Mouse (Mus musculus): ENCODE measurements around the gene Ppp1r36.
A peak's percentile ranks its signal among the peaks of the same experiment; 100 is the strongest.
"Not testable (repeated sequence)": the region's sequence is repeated elsewhere in the genome, so short reads cannot be mapped to it uniquely, and the experiment has no call there.

The Ppp1r36 gene

DNA sequence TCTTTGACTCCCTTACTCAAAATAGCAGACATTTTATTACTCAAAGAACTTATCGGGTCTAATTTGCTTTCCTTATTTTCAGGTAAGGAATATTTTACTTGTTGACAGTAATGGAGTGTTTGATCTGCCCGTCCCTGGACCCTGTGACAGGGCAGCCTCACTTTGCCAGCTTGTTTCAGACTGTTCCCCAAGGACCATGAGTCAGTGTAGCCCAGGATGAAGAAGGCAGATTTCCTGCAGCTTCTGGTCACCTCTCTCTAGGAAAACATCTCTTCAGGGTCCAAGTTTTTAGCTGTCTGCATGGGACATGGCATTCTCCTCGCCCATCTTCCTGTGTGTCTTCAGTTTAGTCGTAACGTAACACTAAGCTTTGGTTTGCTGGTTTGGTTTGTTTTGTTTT is 20.1 kb upstream of the Ppp1r36 start:
- DNase-seq (ENCODE audit: low read depth), result no peak

DNA sequence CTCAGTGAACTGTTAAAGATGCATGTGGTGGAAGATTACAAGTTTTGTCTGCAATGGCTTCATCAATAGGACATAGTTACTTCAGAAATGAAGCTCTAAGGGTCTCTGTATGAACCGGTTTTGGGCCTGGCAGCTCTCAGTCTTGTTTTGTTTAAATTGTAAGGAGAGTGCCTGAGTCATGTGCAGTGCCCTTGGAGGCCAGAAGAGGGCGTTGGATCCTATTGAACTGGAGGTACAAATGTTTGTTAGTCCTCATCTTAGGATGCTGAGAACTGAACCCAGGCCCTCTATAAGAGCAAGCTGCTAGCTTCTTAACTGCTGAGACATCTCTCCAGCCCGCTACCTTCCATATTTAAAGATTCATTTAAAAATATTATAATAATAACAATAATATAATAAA is 15.7 kb upstream of the Ppp1r36 start:
- peak; percentile 50 for DNase-seq (ENCODE audit: low read depth)

DNA sequence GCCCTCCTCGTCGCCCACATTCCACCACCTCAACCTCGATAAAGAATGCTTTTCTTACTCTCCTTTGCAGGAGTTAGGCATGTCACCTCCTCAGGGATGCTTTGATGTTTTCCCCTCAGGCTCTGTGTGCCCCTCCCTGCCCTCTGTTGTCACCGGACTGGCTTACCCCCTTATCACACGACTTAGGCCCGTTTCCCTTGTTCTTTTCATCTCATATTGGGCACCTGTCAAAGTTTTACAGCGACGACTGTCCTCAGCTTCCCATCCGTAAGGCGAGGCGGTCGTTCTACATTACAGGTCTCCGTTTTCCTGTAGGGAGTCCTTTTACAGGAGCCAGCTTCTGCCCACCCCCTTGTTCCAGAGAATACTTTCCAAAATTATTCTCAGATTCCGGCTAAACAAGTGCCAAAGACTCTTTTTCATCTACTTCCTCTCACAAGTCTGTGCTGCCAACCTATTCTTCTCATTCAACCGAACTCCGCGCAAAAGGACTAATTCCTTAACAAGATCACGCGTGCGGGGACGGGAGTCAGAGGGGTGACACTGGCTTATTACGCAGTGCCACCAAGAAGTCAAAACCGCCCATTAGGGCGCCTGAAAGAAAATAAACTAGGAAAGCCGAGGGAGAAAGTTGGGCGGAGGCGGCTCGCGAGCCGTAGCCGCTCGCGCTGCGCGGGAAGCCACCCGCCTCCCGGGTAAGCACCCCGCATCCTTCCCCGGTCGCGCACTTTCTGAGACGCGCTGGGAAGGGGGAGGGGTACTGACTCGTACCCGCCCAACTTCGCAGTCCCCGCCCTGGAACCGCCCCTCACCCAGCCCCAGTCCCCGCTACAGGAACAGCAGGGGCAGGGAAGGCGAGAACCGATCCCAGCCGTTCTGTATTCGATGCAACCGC is 14.1 kb upstream of the Ppp1r36 start:
- DNase-seq (ENCODE audit: low read depth), result no peak

DNA sequence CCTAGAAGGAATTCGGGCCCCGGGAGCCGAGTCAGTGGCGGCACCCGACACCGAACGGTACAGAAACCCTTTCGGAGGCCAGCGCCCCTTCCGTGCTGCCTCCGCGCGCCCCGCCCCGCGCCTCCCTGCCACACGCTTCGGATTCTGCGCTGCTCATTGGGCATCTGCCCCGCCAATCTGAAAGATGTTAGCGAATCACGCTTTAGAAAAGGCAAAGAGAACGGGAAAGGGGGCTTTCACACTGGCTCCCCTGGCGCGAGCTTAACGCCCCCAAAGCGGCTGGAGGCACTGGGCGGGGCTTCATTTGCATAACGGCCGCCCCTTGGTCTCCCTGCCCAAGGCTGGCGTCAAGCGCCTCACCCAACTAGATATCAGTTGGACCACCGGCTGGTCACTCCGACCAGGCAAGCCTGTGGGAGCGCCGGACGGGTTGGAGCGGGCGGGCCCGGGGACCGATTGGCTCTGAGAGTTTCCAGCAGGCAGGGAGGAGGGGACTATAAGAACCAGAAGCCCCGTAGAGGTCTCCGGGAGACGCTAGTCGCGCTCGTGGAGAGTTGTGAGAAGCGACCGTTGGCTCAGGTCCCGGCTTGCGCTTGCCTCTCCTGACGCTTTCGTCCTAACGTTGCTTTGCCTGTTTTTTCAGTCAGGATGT is 13.3 kb upstream of the Ppp1r36 start, which contains the start of gene Hspa2:
TSS of gene Hspa2 (plus strand) at position 291 of the 652 bp plus-strand sequence.
- DNase-seq (ENCODE audit: low read depth), result peak; percentile 97

DNA sequence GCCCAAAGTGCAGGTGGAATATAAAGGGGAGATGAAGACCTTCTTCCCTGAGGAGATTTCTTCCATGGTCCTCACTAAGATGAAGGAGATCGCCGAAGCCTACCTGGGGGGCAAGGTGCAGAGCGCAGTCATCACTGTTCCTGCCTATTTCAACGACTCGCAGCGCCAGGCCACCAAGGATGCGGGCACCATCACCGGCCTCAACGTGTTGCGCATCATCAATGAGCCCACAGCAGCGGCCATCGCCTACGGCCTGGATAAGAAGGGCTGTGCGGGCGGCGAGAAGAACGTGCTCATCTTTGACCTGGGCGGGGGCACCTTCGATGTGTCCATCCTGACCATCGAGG is 12.5 kb upstream of the Ppp1r36 start:
- no peak for DNase-seq (ENCODE audit: low read depth)

DNA sequence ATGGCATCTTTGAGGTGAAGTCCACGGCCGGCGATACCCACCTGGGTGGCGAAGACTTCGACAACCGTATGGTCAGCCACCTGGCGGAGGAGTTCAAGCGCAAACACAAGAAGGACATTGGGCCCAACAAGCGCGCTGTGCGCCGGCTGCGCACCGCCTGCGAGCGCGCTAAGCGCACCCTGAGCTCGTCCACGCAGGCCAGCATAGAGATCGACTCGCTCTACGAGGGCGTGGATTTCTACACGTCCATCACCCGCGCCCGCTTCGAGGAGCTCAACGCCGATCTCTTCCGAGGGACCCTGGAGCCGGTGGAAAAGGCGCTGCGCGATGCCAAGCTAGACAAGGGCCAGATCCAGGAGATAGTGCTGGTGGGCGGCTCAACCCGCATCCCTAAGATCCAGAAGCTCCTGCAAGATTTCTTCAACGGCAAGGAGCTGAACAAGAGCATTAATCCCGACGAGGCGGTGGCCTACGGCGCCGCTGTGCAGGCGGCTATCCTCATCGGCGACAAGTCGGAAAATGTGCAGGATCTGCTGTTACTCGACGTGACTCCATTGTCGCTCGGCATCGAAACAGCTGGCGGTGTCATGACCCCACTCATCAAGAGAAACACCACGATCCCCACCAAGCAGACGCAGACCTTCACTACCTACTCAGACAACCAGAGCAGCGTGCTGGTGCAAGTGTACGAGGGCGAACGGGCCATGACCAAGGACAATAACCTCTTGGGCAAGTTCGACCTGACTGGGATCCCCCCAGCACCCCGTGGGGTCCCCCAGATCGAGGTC is 12.0 kb upstream of the Ppp1r36 start:
- peak; percentile 60 for DNase-seq (ENCODE audit: low read depth)

DNA sequence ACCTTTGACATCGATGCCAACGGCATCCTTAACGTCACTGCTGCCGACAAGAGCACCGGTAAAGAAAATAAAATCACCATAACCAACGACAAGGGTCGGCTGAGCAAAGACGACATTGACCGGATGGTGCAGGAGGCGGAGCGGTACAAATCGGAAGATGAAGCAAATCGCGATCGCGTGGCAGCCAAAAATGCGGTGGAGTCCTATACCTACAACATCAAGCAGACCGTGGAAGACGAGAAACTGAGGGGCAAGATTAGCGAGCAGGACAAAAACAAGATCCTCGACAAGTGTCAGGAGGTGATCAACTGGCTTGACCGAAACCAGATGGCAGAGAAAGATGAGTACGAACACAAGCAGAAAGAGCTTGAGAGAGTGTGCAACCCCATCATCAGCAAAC is 11.4 kb upstream of the Ppp1r36 start:
- no peak for DNase-seq (ENCODE audit: low read depth)

DNA sequence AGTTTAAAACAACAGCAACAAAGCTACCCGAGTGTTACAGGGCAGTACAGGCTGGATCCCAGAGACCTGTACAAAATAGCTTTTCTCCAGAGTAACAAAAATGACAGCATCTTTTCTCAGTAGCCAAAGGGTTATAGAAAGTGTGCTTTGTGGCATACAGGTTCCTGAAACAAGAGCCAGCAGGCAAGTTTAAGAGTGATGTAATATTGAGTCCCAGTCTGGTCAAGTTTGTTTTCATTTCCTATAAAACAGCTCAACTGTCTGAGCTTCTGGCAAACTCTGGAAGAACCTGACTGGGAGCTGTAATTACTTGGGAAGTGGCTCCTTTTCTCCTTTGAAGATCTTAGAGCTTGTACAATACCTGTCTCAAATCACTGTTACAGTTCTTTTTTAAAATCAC is 10.2 kb upstream of the Ppp1r36 start:
- DNase-seq (ENCODE audit: low read depth), result no peak

DNA sequence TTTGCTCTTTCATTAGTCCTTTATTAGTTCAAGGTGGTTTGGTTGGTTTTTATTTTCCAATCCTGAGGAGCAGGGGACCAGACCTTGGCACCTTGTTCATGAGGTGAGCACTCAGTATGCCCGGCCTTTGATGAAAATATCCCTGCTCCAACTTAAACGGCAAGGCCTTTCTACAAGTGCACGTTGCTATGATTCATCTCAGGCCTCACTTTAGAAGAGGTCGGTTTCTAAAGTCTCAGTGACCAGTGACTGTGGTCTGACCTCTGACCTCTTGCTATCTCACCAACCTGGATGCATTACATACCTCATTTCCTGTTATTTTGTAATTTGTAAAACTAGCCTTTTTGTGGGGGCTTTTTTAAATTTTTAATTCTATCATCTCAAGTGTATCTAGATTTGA is 8.2 kb upstream of the Ppp1r36 start:
- no peak for DNase-seq (ENCODE audit: low read depth)

DNA sequence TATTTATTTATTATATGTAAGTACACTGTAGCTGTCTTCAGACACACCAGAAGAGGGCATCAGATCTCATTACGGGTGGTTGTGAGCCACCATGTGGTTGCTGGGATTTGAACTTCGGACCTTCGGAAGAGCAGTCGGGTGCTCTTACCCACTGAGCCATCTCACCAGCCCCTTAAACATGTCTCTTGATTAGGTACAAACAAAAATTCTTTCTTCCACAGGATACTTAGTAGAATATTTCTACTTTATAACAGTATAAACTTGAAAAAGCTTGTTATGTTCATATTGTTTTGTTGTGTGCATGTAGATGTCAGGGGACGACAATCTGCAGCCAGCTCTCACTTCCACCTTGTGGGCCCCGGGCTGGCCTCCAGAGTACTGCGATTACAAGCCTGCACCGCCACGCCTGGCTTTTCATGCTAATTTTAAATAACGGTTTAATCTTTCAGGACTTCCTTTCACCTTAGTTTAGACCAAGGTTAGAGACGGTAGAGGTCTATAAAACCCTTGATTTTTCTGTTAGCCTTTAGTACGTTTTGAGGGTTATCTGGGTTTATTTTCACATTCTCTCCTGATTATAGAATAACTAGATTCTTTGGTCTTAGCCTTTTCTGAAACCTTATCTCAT is 1.8 kb upstream of the Ppp1r36 start:
- no peak for DNase-seq (ENCODE audit: low read depth)

DNA sequence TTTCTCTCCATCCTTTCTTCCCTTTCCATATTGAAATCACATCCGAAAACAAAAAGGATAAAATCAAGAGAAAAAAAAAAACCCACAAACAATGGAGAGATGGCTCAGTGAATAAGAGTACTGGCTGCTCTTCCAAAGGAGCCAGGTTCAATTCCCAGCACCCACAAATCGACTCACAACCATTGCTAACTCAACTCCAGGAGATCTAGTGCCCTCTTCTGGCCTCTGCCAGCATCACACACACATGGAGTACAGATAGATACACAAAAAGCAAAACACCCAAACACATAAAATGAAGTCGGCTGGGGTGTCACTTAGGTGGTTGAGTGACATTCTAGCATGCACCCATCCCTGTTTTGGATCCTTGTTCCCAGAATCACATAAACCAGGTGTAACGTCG is 1.0 kb downstream of the Ppp1r36 start:
- no peak for DNase-seq (ENCODE audit: low read depth)

DNA sequence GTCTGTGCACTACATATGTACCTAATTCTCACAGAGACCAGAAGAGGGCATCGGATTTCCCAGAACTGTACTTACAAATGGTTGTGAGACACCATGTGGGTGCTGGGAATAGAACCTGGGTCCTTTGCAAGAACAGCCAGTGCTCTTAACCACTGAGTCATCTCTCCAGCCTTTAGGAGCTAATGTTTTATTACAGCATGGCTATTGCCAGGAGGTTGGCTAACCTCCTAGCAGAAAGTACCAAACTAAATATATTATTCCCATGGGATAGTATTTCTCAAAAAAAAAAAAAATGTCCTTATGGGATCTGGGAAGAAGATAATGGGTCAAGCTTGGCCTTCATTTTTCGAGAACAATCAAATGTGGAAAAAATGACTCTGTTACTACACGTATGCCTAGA is 7.9 kb downstream of the Ppp1r36 start:
- no peak for DNase-seq (ENCODE audit: low read depth)

DNA sequence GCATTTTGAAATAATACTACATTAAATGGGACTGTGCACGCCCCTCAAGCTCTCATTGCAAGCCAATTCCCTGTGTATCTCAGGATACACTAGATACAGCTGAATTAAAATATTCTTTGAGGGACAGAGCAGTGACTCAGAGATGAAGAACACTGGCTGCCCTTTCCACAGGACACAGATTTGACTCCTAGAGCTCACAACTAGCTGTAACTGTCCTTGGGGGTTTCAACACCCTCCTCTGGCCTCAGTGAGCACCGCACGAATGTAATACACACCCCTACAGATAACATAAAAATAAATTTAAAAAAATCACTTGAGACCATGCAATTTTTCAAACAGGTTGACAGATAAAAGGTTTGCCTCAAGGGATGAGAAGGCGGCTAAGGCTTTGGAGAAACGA is 10.2 kb downstream of the Ppp1r36 start:
- DNase-seq (ENCODE audit: low read depth), result no peak

DNA sequence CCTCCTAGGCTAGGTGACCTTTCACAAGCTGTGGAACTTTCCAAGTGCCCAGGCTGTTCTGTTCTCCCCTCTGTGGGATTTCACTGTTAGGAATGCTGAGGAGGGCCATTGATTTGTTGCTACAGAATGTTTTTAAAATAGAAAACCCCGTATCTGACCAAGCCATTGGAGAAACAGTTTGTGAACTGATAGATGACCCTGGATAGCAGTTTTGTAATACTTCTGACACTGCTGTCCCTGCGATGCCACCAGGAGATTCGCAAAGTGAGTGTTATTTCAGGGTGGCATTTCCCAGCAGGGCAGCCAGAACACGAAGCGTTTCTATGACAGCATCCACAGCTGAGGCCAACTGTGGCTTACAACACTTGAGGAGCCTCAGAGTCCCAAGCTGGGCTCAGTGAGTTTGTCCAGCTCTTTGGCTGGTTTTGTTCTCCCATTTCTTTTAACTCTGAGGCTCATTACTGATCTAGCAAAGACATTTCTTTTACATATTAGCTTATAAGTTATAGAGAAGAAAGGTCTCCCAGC is 13.6 kb downstream of the Ppp1r36 start:
- no peak for DNase-seq (ENCODE audit: low read depth)

DNA sequence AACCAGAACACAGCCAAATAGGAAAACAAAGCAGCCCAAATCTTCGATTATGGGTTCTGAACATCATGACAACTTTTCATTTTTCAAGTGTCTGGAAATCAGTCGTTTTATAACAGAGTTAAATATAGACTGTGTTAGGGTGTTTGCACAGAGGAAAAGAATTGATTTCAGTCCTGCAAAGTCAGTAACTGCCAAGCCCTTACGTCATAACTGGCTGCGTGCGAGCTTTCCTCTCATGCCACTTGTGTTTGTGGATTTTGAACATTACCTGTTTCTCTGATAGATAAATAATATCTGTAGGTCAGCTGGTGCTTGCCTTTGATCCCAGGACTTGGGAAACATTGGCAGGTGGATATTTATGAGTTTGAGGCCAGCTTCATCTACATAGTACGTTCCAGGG is 14.1 kb downstream of the Ppp1r36 start:
- no peak for DNase-seq (ENCODE audit: low read depth)

DNA sequence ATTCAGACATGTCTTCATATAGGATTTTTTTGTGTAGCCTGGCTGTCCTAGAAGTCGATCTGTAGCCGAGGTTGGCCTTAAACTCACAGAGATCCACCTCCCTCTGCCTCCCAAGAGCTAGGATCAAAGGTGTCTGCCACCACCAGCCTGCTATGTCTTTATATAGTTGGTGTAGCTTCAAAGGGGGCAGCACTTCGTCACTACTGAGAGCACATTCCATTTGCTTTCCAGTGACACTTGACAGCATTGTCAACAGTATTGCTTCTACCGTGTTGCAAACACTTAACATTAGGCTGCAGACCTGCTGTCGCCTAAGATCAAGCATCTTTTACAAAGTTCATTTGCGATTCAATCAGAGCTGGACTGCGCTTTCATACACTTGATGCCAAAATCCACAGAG is 16.8 kb downstream of the Ppp1r36 start:
- DNase-seq (ENCODE audit: low read depth), result no peak

DNA sequence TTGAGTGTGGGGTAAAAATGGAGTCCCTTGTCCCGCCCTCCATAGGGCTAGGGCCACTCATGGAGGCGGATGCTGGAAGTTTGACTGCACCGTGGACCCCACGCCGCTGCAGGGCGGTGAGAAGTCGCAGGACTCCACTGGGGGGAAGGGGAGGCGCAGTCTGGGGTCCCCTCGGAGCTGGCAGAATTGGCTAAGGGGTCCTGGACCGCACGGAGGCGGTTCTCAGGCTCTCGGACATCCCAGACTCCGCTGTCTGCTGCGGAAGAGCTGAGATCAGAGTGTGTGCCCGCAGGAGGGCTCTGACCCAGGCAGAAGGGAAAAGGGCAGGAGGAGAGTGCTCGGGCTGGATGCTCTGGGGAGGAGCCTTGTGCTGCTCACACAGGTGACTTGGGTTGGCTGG is 17.7 kb downstream of the Ppp1r36 start:
- no peak for DNase-seq (ENCODE audit: low read depth)

DNA sequence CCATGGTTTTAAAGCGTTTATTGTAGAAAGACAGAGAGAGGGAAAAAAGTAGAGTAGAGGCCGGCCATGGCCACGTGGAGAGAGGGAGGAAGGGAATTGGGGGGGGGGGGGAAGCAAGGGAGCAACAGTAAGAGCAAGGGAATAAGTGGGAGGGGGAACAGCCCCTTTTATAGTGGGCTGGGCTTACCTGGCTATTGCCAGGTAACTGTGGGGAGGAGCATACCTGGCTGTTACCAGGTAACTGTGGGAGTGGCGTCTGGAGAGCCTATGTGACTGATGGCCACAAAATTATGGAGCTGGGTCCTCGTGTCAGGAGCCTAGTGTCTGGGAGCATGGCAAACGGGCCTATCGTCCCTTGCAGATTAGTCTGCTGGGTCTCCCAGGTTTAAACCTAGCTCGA is 18.2 kb downstream of the Ppp1r36 start:
- no peak for DNase-seq (ENCODE audit: low read depth)

DNA sequence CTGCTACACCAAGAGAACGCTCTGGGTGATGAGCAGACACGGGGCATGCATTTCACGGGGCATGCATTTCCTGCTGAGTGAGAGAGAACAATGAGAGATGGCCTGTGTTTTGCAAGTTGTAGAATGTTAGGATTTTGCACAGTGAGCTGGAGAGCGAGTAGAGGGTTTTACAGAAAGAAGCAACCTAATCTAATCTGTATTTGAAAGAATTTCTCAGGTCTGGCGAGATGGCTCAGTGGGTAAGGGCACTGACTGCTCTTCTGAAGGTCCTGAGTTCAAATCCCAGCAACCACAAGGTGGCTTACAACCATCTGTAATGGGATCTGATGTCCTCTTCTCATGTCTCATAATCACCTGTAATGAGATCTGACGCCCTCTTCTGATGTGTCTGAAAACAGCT is 26.1 kb downstream of the Ppp1r36 start:
- DNase-seq (ENCODE audit: low read depth), result not testable (repeated sequence)

DNA sequence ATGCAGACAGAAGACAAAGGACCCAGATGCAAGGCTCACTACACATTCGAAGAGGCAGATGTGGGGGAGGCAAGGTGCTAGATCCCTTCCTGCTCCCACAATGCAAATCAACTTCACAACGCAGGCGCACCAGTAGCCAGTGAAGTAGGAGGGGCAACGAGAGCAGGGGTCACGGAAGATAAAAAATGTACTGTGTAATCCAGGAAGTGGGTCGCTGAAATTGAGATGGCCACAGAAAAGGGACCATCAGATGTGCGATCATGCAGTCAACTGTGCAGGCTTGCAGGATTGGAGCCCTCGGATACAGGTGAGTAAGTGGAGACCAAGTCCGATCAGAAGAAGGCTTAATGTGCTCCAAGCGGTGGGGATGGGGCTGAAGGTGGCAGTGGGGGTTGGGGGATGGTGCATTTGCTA is 27.0 kb downstream of the Ppp1r36 start:
- DNase-seq (ENCODE audit: low read depth), result peak; percentile 14

DNA sequence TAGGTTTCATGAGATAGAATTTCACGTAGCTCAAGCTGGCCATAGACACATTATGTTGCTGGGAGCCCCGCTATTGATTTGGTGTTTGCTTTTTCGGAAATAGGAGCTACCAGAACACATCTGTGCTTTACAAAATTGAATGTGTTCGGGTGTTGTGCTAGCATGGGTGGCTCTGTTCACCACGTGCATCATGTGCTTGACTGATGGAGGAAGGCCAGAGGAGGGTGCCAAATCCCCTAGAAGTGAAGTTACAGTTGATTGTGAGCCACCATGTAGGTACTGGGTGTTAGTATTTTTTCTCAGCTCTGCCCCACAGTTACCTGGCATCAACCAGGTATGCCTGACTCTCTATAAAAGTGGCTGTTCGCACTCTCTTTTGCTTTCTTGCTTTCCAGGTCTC is 27.5 kb downstream of the Ppp1r36 start:
- DNase-seq (ENCODE audit: low read depth), result peak; percentile 2

DNA sequence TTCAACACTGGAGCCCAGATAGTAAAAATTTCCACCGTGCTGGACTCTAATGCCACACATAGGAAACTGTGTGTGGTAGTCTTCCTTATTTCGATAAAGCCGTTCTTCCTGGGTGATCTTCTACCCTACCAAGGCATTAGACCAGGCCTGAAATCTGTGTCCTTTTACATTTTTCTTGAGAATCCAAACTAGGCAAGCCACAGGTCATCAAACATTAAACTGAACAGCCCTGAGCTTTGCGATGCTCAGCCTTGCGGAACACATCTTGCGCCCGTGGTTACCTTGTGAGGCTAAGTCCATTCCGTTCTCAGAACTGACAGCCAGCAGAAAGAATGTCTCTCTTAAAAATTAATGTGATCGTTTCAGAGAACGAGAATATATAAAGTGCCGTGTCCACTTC is 28.9 kb downstream of the Ppp1r36 start:
- no peak for DNase-seq (ENCODE audit: low read depth)

Data from naive thymus-derived CD4-positive, alpha-beta T cell, adult 2 months (primary cell).